Mouse (Mus musculus) gastrocnemius, postnatal 14 days (tissue): ENCODE data around the gene Olfr136. TPM values are rescaled to one million over a fixed set of nuclear protein-coding genes. Genes with fewer than 3 reads are reported as not detected.

ENCODE experiments used
- DNase-seq: peaks from one replicate; pipeline ENCODE4 v3.0.0; 2021; ENCODE audit warnings: mixed read lengths
- intact Hi-C: fragments of 180-260 bp; cut with DNase I; formaldehyde crosslinking; loops from one replicate; pipeline ENCODE4 v1.15.1; 2025; ENCODE audit warnings: low total_unique reads
- long read RNA-seq, 2 experiments: library from polyadenylated mRNA; stranded (forward); transcript quantifications; one replicate each; pipeline ENCODE4 v2.0.0; 2021
- total RNA-seq, 2 experiments: library from RNA; stranded (reverse); gene quantifications; 2 replicates each; pipeline ENCODE4 v1.2.3; 2021

Gene Olfr136
- total RNA-seq = not detected
- long read RNA-seq, experiment 1 = 0 reads
- long read RNA-seq, experiment 2 = 0 reads

DNA sequence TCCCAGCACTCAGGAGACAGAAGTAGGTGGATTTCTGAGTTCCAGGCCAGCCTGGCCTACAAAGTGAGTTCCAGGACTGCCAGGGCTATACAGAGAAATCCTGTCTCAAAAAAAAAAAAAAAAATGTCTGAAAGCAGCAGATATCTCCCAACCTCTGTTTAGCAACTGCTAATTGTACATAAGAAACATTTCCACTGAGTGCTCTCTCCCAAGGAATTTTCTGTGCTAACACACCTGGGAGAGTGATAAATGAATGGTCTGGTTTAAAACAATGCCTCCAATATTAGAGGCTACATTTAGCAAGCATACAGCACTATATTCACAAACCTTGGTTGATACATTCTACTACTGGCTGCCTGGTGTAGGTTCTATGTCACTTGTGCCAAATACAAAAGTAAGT lies at the start of gene Olfr136:
Gene Olfr136, plus strand, starts transcription at position 301 of the 400 bp plus-strand sequence.
- intact Hi-C loops = no loop called here
- DNase-seq = no peak

GRCm38 (mm10) chr17:38307470-38307869 lies 22.2 kb upstream of the Olfr136 start, which contains the start of gene Olfr137:
Olfr137 (minus strand) TSS chr17:38307570.
- intact Hi-C loops = no loop called here

More at GRCm38 (mm10) chr17:38307470-38307869, 22.2 kb upstream of the Olfr136 start, which contains the start of gene Olfr137:
- DNase-seq = no peak

Other genes starting within 250 kb of the Olfr136 start
- not detected for gene Olfr131, start 241.1 kb upstream of the Olfr136 start, total RNA-seq
- gene Olfr132, start 195.3 kb upstream of the Olfr136 start, total RNA-seq = not detected
- gene Olfr133, start 184.6 kb upstream of the Olfr136 start, total RNA-seq = not detected
- gene Olfr134, start 158.4 kb upstream of the Olfr136 start, total RNA-seq = not detected
- gene Olfr135, start 125.5 kb upstream of the Olfr136 start, total RNA-seq = not detected
- gene Olfr138, start 68.8 kb upstream of the Olfr136 start, total RNA-seq = not detected
- not detected for gene Olfr137, start 22.3 kb upstream of the Olfr136 start, total RNA-seq
- not detected for gene Esp36, start 90.4 kb downstream of the Olfr136 start, total RNA-seq
- gene Esp34, start 224.4 kb downstream of the Olfr136 start, total RNA-seq = not detected